Mouse (Mus musculus): ENCODE measurements at regions not wholly inside any gene's neighbourhood (a gene's known extent, or its start where the extent isn't known, plus 50 kb on each side); places are given as distances from the start of the nearest gene placed in this dataset.

GRCm38 (mm10) chr17:45193456-45194025 is 240.0 kb downstream of the Cdc5l start:
- TF ChIP-seq EP300 (IDR thresholded peaks at IDR 0.05; ENCODE audit: low read depth), result no peak
- no peak for TF ChIP-seq CTCF (IDR thresholded peaks at IDR 0.05; ENCODE audit: low read depth)
